Mouse (Mus musculus) spleen, postnatal 10 days (tissue): ENCODE data around the gene Ykt6.

Experiments used
- DNase-seq, 2 experiments: peaks; one replicate each; pipeline ENCODE4 v3.0.0; 2021 to 2022; ENCODE audit warnings: low spot score in 2 of 2

Gene Ykt6

GRCm38 (mm10) chr11:5948546-5949250 is 6.8 kb upstream of the Ykt6 start:
- no peak for DNase-seq

GRCm38 (mm10) chr11:5949586-5950352 is 5.7 kb upstream of the Ykt6 start, which contains the start of gene Gck:
Gene Gck, minus strand, starts transcription at chr11:5950081.
- peak in 1 of 2 experiments; percentile 24 for DNase-seq

GRCm38 (mm10) chr11:5952501-5952900 is 3.0 kb upstream of the Ykt6 start:
- DNase-seq, result peak in 1 of 2 experiments; percentile 20

DNA sequence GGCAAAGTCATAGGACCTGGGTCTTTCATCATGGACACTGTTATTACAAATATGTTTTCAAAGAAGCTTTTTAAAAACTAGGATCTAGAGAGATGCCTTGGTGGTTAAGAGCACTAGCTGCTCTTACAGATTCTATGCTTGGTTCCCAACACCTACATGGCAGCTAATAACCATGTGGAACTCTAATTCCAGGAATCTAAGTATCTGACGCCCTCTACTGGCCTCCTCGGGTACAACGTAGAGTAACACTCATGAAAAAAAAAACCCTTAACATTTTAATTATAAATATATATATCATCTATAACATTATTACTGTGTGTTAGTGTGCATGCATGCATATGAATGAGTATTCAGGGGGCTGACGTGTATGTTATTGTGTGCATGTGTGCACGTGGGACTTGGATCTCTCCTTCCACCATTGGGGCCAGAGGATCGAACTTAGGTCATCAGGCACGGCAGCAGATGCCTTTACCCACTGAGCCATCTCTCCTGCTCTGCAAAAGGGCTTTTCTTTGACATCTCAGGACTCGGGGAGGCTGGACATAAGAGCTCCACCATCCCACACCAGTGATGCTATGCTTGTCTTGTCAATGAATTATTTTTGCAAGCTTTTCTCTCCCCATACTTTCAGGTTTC is 2.2 kb upstream of the Ykt6 start:
- DNase-seq, result peak in 1 of 2 experiments; percentile 65

DNA sequence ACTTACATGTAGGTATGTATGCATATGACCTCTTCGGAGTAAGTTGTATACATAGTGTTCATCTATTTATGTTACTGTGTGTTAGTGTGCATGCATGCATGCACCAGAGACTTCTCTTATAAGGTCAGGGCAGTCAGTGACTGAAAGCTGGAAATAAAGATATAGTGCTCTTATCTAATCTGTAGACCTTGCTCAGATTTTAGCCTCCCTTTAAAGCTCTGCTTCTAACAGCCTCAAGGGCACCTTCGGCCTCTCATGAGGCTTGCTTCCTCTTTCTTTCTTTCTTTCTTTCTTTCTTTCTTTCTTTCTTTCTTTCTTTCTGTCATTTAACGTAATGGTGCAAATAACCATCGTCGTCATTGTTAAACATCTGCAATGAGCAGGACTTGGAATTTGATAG is 1.1 kb upstream of the Ykt6 start:
- no peak for DNase-seq

GRCm38 (mm10) chr11:5954965-5955504 is 458 bp upstream of the Ykt6 start:
- DNase-seq, result peak in 1 of 2 experiments; percentile 65

DNA sequence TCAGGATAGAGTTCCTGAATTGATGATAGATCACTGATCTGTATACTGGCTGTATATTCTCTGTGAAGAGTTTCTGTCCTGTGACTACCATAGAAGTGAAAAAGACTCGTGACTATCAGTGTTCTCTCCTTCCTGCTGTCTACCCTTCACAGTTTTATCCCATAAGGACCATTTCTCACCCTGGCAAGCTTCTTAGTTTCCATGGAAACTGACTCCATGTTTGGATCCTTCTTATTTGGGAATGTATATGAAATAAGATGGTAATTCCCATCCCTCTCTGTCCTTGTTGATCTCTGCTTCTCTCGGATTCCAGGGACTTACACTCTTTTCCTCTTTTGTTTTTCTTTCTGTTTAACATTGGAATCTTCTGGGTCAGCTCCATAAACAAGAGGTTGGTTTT is 4.6 kb downstream of the Ykt6 start:
- no peak for DNase-seq

- no peak for DNase-seq
Observed at GRCm38 (mm10) chr11:5965865-5966264, 10.4 kb downstream of the Ykt6 start.

DNA sequence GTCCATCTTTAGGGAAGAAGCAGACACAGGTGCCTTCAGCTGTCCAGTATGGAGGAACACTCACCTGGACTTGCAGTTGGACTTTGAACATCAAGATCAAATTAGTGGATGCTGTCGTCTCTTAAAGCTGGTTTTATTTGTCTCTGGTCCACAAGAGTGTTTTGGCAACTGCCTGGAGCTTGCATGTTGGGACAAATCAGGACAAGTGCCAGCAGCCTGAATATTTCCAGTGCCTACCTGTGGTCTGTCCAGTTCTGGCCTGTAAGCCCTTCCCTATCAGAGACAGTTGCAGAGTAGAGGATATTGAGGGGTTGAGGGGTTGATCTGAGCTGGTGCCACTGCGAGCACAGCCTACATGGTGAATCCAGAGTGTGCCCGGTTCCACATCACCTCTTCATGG is 11.3 kb downstream of the Ykt6 start:
- DNase-seq, result no peak

GRCm38 (mm10) chr11:5968223-5968622 is 12.7 kb downstream of the Ykt6 start:
- DNase-seq, result no peak

GRCm38 (mm10) chr11:5971202-5971601 is 15.7 kb downstream of the Ykt6 start:
- no peak for DNase-seq

DNA sequence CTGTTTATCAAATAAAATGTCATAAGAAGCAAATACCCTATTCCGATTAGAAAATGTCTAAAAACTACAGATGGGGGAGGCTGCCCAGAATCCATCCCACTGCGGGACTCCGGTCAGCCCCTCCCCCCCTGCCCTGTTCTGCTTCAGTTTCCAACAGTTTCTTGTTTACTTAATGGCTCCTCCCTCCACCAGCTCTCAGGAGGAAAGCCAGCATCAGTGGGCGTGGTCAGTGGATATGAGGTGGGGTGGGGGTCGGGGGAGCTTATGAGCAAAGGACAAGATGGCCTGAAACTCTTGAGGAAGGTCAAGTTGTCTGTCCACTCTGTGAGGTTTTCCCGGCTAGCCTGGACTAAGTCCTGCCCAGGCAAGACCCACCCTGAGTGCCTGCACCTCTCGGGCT is 17.7 kb downstream of the Ykt6 start:
- DNase-seq, result no peak

GRCm38 (mm10) chr11:5974053-5974452 is 18.6 kb downstream of the Ykt6 start:
- no peak for DNase-seq

DNA sequence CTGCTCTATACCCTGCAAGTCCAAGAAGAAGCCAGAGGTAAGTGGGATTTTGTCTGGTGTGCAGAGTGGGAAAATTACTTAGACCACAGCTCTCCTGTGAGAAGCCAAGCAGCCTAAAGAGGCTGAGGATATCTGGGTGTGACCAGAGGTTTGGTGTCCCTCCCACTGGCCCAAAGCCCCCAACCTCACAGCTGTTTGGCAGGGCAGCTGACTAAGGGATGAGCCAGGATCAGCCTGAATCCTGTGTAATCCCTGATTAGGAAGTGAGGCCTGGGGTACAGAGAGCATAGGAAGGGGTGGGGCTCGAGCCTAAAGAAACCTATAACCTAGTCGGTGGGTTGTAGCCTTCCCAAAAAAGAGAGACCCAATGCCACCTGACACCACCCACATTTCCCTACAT is 19.6 kb downstream of the Ykt6 start:
- DNase-seq, result no peak

DNA sequence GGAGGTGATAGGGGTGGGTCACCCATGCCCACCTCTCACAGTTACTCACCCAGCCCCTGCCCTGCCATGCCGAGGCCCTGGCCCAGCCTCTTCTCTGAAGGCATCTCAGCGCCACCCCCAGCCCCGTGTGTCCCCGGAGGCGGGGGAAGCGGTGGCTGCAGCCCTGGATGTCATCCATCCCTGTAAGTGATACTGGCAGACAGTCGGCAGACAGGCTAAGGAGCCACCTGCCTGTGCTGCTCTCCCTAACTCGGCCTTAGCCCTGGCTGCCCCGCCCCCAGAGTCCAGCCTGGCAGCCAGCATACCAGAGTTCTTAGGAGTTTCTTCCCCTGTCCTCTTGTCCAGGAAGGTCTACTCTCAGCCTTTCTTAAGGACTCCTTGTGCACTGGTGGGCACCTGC is 20.6 kb downstream of the Ykt6 start:
- no peak for DNase-seq

DNA sequence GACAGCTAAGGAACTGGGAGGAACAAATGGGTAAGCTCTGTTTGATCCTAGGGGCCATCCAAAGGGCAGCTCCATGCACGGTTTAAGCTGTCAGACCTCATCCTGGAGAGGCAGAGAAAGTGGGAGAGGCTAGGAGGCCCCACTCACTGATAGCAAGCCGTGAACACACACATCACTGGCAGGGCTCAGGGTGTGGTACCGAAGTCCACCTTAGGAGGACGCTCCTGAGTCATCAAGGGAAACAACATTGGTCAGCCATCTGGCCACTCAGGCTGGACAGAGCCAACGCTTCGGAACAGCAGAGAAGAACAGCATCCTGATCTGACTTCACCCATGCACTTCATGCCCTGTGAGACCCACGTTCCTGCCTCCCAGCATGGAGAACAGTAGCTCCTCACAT is 23.6 kb downstream of the Ykt6 start:
- DNase-seq, result no peak

GRCm38 (mm10) chr11:5980108-5980507 is 24.6 kb downstream of the Ykt6 start:
- no peak for DNase-seq

DNA sequence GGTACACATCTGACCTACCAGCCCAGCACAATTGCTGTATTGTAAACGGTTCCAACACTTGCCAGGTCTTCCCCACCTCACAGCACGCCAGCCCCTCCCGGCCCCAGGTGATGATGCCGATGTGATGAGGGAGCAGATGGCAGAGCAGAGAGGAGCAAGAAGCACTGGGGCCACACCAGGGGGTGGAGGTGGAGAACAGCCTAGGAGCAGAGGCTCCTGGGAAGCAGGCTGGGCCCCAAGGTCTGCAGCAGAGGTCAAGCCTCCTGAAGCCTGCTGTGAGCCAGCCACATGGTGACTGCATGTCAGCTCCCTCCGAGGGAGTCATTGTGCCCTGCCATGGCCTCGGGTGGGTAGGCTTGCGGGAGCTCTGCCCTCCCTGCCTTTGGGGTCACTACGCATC is 25.1 kb downstream of the Ykt6 start:
- no peak for DNase-seq

GRCm38 (mm10) chr11:5981323-5981722 is 25.8 kb downstream of the Ykt6 start:
- DNase-seq, result no peak

DNA sequence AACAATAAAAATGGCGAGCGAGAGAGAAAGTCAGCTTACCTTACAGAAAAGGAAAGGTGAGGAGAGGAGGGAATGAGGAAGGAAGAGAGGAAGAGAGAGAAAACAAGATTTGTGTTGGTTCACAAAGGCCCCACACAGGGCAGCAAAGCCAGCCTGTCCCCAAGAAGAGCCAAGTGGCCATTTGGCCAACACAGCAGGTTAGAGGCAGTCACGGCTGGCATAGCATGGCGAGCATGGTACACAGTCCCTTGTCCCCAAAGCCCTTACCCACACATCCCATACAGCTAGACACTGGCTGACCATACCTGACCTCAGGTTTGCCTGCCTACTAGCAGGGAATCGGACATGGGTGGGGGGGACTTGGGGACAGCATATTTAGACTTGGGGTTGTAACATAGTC is 28.1 kb downstream of the Ykt6 start:
- DNase-seq, result no peak

DNA sequence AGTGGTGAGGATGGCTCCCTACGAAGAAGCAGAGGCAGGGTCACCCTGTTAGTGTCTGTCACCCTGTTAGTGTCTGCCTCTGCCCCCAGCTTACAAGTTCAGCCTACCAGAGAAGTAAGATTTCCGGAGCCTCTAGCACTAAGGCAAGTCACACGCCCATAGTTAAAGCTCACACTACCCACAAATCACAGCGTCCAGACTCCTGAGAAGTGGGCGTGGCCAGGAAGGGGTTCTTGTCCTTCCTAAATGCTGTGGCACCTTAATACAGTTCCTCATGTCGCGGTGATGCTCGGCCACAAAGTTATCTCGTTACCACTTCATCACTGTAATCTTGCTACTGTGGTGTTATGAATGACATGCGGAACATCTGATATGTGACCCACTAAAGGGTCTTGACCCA is 32.6 kb downstream of the Ykt6 start:
- DNase-seq, result no peak

DNA sequence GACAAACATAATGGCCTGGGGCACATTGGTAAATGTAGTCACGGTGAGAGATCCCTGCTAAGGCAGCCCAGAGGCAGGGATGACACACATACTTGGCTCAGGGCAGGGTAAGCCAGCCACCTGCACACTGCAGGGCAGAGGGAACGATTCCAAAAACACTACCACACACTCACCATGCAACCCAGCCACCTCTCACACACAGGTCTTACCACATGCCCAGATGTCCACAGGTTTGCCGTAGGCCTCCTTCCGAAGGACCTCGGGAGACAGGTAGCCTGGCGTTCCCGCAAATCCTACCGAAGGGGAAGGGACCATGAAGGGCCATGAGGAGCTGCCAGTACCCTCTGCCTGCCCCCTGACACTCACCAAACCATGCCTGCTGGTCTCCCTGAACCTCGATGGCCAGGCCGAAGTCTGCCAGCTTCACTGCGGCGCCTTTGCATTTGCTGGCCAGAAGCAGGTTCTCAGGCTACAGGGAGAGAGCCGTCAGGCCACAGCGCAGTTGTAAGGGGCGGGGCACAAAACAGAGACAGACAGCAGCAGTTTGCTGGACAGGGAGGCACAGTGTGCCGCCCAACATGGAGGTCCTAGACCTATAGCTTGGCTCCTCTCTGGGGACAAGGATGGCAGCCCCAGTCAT is 34.6 kb downstream of the Ykt6 start:
- DNase-seq, result no peak
